Mouse (Mus musculus) small intestine, adult 2 months (tissue): ENCODE measurements at regions not wholly inside any gene's neighbourhood (a gene's known extent, or its start where the extent isn't known, plus 50 kb on each side); places are given as distances from the start of the nearest gene placed in this dataset.

Source experiments
- CTCF ChIP-seq: fragments of 200-500 bp; IDR thresholded peaks from 2 replicates; pipeline ENCODE4 v1.5.1; 2012; ENCODE audit warnings: low read depth, mild to moderate bottlenecking, control low read depth, inconsistent platforms, low read length, moderate library complexity, mixed read lengths; ENCODE audit not compliant: insufficient replicate concordance, insufficient read length; ENCODE audit errors: extremely low read depth
- POLR2A ChIP-seq: fragments of 200-500 bp; IDR thresholded peaks from 2 replicates; pipeline ENCODE4 v1.6.1; 2012; ENCODE audit warnings: low read depth, mild to moderate bottlenecking, control low read depth, inconsistent platforms, low read length, moderate library complexity

GRCm38 (mm10) chr17:47234343-47234742, 134.3 kb upstream of the Mrps10 start:
- TF ChIP-seq CTCF = no peak
- TF ChIP-seq POLR2A = no peak
